Mouse (Mus musculus) lung, adult 2 months (tissue): ENCODE measurements around the gene Aff4. TPM values are rescaled to one million over a fixed set of nuclear protein-coding genes. Genes with fewer than 3 reads are reported as not detected.
A peak's percentile ranks its signal among the peaks of the same experiment; 100 is the strongest.

Source experiments
- DNase-seq: peaks from one replicate; pipeline ENCODE4 v3.0.0; 2022
- H3K4me1 ChIP-seq: fragments of 200-500 bp; 2 replicates; pipeline ENCODE4 v1.6.1; 2011; ENCODE audit warnings: low read length; ENCODE audit not compliant: control insufficient read depth, insufficient read depth
- H3K4me3 ChIP-seq: fragments of 200-500 bp; replicated peaks from 2 replicates; pipeline ENCODE3; 2011; ENCODE audit warnings: low read depth, mild to moderate bottlenecking, control low read depth, low read length; ENCODE audit errors: extremely low read depth
- CTCF ChIP-seq: fragments of 200-500 bp; IDR thresholded peaks from 2 replicates; pipeline ENCODE4 v1.5.1; 2011; ENCODE audit warnings: mild to moderate bottlenecking, low read length, control low read depth; ENCODE audit not compliant: insufficient read depth
- POLR2A ChIP-seq: fragments of 200-500 bp; IDR thresholded peaks from 2 replicates; pipeline ENCODE4 v1.6.1; 2011; ENCODE audit warnings: low read depth, mild to moderate bottlenecking, control low read depth, low read length, borderline replicate concordance; ENCODE audit errors: extremely low read depth
- WGBS: fragments of 180-500 bp; shearing (Covaris S2); methylation state at CpG from one replicate; pipeline ENCODE4 v1.1.7; 2018; 5-methylcytosine and 5-hydroxymethylcytosine counted together
- polyA plus RNA-seq: library from polyadenylated mRNA; depleted of rRNA; stranded (reverse); fragments of >200 nt; gene quantifications from 2 replicates; pipeline ENCODE4 v1.2.3, GENCODE M21; 2012; rRNA removed

Aff4 gene
- polyA plus RNA-seq, 1 experiment: 20.4 TPM

GRCm38 (mm10) chr11:53469294-53469967 lies 118.8 kb downstream of the Aff4 start:
- 38% methylated on average over 16 of the region's 16 CpGs for WGBS
- no peak for DNase-seq
- Histone ChIP-seq H3K4me3 (no peak overlapping the region), H3K4me1 (no peaks in the 10 kb centered on the region)
- TF ChIP-seq CTCF (no peak), POLR2A (no peak)

GRCm38 (mm10) chr11:53469968-53470695 lies 119.5 kb downstream of the Aff4 start, which contains the start of gene Gm9837:
Gene Gm9837 (minus strand): TSS chr11:53470479.
- peak; percentile 84 for DNase-seq
- Histone ChIP-seq H3K4me3 (no peak within 1 kb of the TSS), H3K4me1 (no peaks in the 10 kb centered on the region)
- 6% methylated on average over 29 of the region's 29 CpGs for WGBS
- TF ChIP-seq POLR2A: no peak
- TF ChIP-seq CTCF: peak; percentile 97

Other genes with a start within 250 kb of the Aff4 start
- gene Hspa4, start 50.4 kb upstream of the Aff4 start, polyA plus RNA-seq: 22.0 and 24.9 TPM in 2 replicates
- gene Zcchc10, start 26.2 kb upstream of the Aff4 start, polyA plus RNA-seq: 3.0 and 5.1 TPM in 2 replicates
- gene Leap2, start 72.3 kb downstream of the Aff4 start, polyA plus RNA-seq: not detected in 2 replicates
- gene Uqcrq, start 80.0 kb downstream of the Aff4 start, polyA plus RNA-seq: 238 and 276 TPM in 2 replicates
- gene Gdf9, start 80.2 kb downstream of the Aff4 start, polyA plus RNA-seq: 0.83 and 0.97 TPM in 2 replicates
- gene Gm10447, start 106.3 kb downstream of the Aff4 start, polyA plus RNA-seq: 0.25 TPM in 2 replicates
- gene Shroom1, start 106.4 kb downstream of the Aff4 start, polyA plus RNA-seq: 3.0 and 3.2 TPM in 2 replicates
- gene Gm9837, start 119.6 kb downstream of the Aff4 start, polyA plus RNA-seq: not detected in 2 replicates
- not detected in 2 replicates for gene Gm9945, start 129.3 kb downstream of the Aff4 start, polyA plus RNA-seq
- gene Sowaha, start 129.4 kb downstream of the Aff4 start, polyA plus RNA-seq: 0.86 and 0.98 TPM in 2 replicates
- gene Sept8, start 168.4 kb downstream of the Aff4 start, polyA plus RNA-seq: 40.8 and 49.5 TPM in 2 replicates
- 5.4 and 8.5 TPM in 2 replicates for gene Kif3a, start 216.5 kb downstream of the Aff4 start, polyA plus RNA-seq